Mouse (Mus musculus): Measurements from ENCODE around the gene Piezo1. TPM values are rescaled to one million over a fixed set of nuclear protein-coding genes. Genes with fewer than 3 reads are reported as not detected.

Gene Piezo1
- polyA plus RNA-seq, 1 experiment = 156 TPM

DNA sequence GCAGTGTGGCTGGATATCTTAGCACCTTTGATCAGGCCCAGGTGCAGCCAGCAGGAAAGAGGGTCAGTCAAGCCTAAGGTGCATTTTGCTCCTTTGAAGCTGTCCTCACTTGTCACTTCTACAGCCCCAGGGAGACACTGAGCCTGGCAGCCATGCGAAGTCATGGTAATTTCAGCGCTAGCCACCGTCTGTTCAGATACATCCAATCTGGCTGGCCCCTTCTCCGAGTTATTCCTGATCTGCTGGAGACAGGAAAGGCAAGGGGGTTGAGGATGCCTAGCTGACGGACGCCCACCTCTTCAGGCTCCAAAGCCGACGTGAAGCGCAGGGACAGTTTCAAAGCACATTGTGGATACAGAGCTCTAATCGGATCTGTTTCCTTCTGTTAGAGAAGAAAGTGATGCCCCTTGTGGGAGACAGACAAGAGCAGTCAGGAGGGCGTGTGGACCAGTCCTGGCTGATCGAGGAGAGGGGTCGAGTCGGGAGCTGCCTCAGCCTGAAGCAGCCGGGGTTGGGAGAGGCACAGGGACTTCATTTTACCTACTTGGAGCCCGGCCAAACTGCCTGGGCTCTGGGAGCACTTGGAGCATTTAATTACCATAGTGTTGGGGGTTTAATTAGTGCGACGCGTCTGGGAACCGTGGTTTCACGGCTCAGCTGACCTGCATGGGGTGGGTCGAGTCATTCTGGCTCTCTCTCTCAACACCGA lies 27.3 kb downstream of the Piezo1 start:
- TF ChIP-seq POLR2A (IDR thresholded peaks at IDR 0.05; ENCODE audit: insufficient read length, low read depth) (peak; percentile 17), USF1 (IDR thresholded peaks at IDR 0.05; ENCODE audit: low read depth) (no peak), MAX (IDR thresholded peaks at IDR 0.05; ENCODE audit: low read depth) (no peak), POLR2AphosphoS2 (IDR thresholded peaks at IDR 0.05; ENCODE audit: insufficient read length, low read depth) (peak; percentile 4)
- Histone ChIP-seq H3K4me2 (ENCODE audit: low read depth) (peak overlapping the region; percentile 53), H3ac (ENCODE audit: control insufficient read depth, insufficient read length) (no peak overlapping the region), H3K79me2 (ENCODE audit: control insufficient read depth, insufficient read depth) (peaks cover 79% of the 10 kb centered on the region), H3K36me3 (ENCODE audit: control insufficient read depth, insufficient read depth) (no peaks in the 10 kb centered on the region), H3K27me3 (ENCODE audit: control insufficient read depth, insufficient read depth, insufficient read length) (no peaks in the 10 kb centered on the region), H3K4me3 (no peak overlapping the region)

DNA sequence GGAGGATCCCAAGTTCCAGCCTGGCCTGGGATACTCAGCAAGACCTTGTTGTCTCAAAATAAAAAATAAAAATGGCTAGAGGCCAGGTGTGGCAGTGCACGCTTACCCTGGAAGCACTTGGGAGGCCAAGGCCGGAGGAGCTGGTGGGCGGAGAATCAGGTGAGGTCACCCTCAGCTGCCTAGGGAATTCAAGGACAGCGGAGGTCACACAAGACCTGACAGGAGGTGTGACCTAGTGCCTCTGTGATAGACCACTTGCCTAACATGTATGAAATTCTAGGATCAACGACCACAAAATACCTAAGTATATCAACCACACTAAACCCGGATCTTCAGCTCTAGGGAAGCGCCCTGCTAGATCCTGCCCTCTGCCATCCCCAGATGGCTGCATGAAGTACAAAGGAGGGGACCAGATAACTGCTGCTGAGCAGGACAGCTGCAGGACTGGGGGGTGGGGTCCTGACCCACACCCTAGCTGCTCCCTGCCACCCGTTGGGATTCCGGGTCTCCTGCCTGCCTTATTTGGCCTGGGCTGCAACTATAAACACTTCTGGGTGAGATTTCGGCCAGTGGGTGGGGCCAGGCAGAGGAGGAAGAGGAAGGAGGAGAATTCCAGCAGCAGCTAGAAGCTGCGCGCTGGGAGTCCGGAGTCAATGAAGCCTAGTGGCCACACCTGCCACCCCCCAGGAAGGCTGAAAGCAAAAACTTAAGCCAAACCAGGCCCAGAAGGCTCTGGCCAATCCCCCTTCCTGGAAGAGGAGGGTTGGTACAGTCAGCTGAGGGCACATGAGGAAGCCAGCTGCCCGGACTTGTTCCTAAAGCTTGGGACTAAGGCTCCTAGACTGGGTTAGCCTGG lies 28.1 kb downstream of the Piezo1 start:
- no peak overlapping the region for H3ac ChIP-seq (ENCODE audit: control insufficient read depth, insufficient read length)
- H3K4me2 ChIP-seq (ENCODE audit: low read depth) = peak overlapping the region; percentile 53
- H3K4me3 ChIP-seq = no peak overlapping the region
- H3K27me3 ChIP-seq (ENCODE audit: control insufficient read depth, insufficient read depth, insufficient read length) = no peaks in the 10 kb centered on the region
- H3K79me2 ChIP-seq (ENCODE audit: control insufficient read depth, insufficient read depth) = peaks cover 71% of the 10 kb centered on the region
- no peaks in the 10 kb centered on the region for H3K36me3 ChIP-seq (ENCODE audit: control insufficient read depth, insufficient read depth)
- TF ChIP-seq POLR2A (IDR thresholded peaks at IDR 0.05; ENCODE audit: insufficient read length, low read depth) = no peak
- TF ChIP-seq REST (IDR thresholded peaks at IDR 0.05; ENCODE audit: insufficient read depth, insufficient read length) = no peak
- TF ChIP-seq MAX (IDR thresholded peaks at IDR 0.05; ENCODE audit: low read depth) = no peak
- peak; percentile 53 for TF ChIP-seq TCF12 (IDR thresholded peaks at IDR 0.05; ENCODE audit: insufficient read depth, poor library complexity, severe bottlenecking)
- no peak for TF ChIP-seq CEBPB (IDR thresholded peaks at IDR 0.05; ENCODE audit: insufficient read depth, poor library complexity, severe bottlenecking)
- TF ChIP-seq MYOG (IDR thresholded peaks at IDR 0.05; ENCODE audit: control insufficient read depth in 1 of 3, insufficient read depth in 1 of 3, insufficient read length in 2 of 3, low read depth in 2 of 3) = peak; percentile 81 to 93 (median 88)
- no peak for TF ChIP-seq USF1 (IDR thresholded peaks at IDR 0.05; ENCODE audit: low read depth)
- peak; percentile 77 for TF ChIP-seq TCF3 (IDR thresholded peaks at IDR 0.05; ENCODE audit: insufficient read length, low read depth)
- no peak for TF ChIP-seq POLR2AphosphoS2 (IDR thresholded peaks at IDR 0.05; ENCODE audit: insufficient read length, low read depth)
- TF ChIP-seq SRF (IDR thresholded peaks at IDR 0.05; ENCODE audit: control insufficient read depth, insufficient read length, low read depth) = peak; percentile 99
- TF ChIP-seq MYOD1 (IDR thresholded peaks at IDR 0.05; ENCODE audit: control insufficient read depth in 1 of 3, insufficient read length in 2 of 3, low read depth in 2 of 3) = peak; percentile 28 to 88 (median 84)

DNA sequence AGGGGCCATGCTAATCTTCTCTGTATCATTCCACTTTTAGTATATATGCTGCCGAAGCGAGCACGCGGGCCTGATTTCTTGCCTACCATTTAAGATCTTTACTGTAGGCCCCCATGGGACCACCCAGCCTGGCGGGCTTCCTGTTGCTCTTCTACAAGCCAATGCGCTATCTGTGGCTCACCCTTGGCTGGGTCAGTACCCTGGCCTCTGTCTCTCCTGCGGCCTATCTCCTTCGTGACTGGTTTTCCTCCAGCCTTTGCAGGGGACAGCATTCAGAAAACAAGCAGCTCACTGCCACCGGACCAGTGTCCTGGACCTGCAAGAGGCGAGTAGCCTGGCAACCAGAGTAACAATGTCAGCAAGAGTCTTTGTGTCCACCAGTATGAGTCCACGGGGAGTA lies 30.5 kb downstream of the Piezo1 start:
- Histone ChIP-seq H3K79me2 (ENCODE audit: control insufficient read depth, insufficient read depth) (peaks cover 49% of the 10 kb centered on the region), H3K4me3 (no peak overlapping the region), H3K4me2 (ENCODE audit: low read depth) (no peak overlapping the region), H3ac (ENCODE audit: control insufficient read depth, insufficient read length) (no peak overlapping the region), H3K36me3 (ENCODE audit: control insufficient read depth, insufficient read depth) (no peaks in the 10 kb centered on the region), H3K27me3 (ENCODE audit: control insufficient read depth, insufficient read depth, insufficient read length) (no peaks in the 10 kb centered on the region)
- no peak for TF ChIP-seq USF1 (IDR thresholded peaks at IDR 0.05; ENCODE audit: low read depth)
- no peak for TF ChIP-seq MYOD1 (IDR thresholded peaks at IDR 0.05; ENCODE audit: control insufficient read depth in 1 of 3, insufficient read length in 2 of 3, low read depth in 2 of 3)
- no peak for TF ChIP-seq SRF (IDR thresholded peaks at IDR 0.05; ENCODE audit: control insufficient read depth, insufficient read length, low read depth)
- no peak for TF ChIP-seq POLR2AphosphoS2 (IDR thresholded peaks at IDR 0.05; ENCODE audit: insufficient read length, low read depth)
- TF ChIP-seq E2F4 (IDR thresholded peaks at IDR 0.05; ENCODE audit: insufficient read depth) = no peak
- no peak for TF ChIP-seq TCF12 (IDR thresholded peaks at IDR 0.05; ENCODE audit: insufficient read depth, poor library complexity, severe bottlenecking)
- TF ChIP-seq POLR2A (IDR thresholded peaks at IDR 0.05; ENCODE audit: insufficient read length, low read depth) = no peak
- TF ChIP-seq MYOG (IDR thresholded peaks at IDR 0.05; ENCODE audit: control insufficient read depth in 1 of 3, insufficient read depth in 1 of 3, insufficient read length in 2 of 3, low read depth in 2 of 3) = no peak
- no peak for TF ChIP-seq REST (IDR thresholded peaks at IDR 0.05; ENCODE audit: insufficient read depth, insufficient read length)
- TF ChIP-seq TCF3 (IDR thresholded peaks at IDR 0.05; ENCODE audit: insufficient read length, low read depth) = no peak
- TF ChIP-seq MAX (IDR thresholded peaks at IDR 0.05; ENCODE audit: low read depth) = no peak
- no peak for TF ChIP-seq CEBPB (IDR thresholded peaks at IDR 0.05; ENCODE audit: insufficient read depth, poor library complexity, severe bottlenecking)

DNA sequence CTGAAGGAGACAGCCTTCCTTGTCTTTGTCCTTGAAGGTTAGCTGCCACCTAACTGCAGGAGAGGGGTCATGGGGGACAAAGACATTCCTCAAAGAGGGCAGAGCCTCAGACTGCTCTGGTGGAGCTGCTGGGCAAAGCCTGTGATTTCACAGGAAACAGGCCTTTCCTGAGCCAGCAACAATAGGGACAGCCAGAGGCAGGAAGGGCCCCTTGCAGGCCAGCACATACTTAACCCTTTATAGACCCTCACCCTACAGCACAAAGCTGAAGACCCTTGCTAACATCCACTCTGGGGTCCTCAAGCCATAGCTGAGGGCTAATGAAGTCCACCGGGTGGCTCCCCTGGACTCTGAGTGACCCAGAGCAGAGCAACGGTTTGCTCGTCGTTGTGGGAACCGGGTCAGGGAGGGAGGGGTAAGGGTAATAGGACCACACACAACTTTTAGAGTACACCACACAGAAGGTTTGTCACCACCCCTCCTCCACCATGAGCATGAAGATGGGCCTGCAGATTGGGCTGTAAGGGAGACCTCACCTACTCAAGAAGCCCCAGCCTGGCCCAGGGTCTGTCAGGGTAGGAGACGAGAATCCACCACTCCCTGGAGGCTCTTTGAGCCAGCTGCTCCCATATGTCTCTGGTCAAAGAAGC lies 33.5 kb downstream of the Piezo1 start:
- Histone ChIP-seq H3ac (ENCODE audit: control insufficient read depth, insufficient read length) (no peak overlapping the region), H3K36me3 (ENCODE audit: control insufficient read depth, insufficient read depth) (peaks cover 6% of the 10 kb centered on the region), H3K4me3 (no peak overlapping the region), H3K4me2 (ENCODE audit: low read depth) (no peak overlapping the region), H3K79me2 (ENCODE audit: control insufficient read depth, insufficient read depth) (peaks cover 48% of the 10 kb centered on the region), H3K27me3 (ENCODE audit: control insufficient read depth, insufficient read depth, insufficient read length) (no peaks in the 10 kb centered on the region)
- TF ChIP-seq MYOG (IDR thresholded peaks at IDR 0.05; ENCODE audit: control insufficient read depth in 1 of 3, insufficient read depth in 1 of 3, insufficient read length in 2 of 3, low read depth in 2 of 3) (peak in 1 of 3 experiments; percentile 26), POLR2A (IDR thresholded peaks at IDR 0.05; ENCODE audit: insufficient read length, low read depth) (no peak)

Data from myocyte (in vitro differentiated cells).